Mouse (Mus musculus) megakaryocyte, adult 5-6 weeks (primary cell): Measurements from ENCODE around the gene Tmem136. TPM values are rescaled to one million over a fixed set of nuclear protein-coding genes. Genes with fewer than 3 reads are reported as not detected.
A peak's percentile ranks its signal among the peaks of the same experiment; 100 is the strongest.
"Not testable (repeated sequence)": the region's sequence is repeated elsewhere in the genome, so short reads cannot be mapped to it uniquely, and the experiment has no call there.

ENCODE experiments used
- ATAC-seq: 2 replicates; pipeline ENCODE4 v1.8.0; 2016; ENCODE audit warnings: mild to moderate bottlenecking, inconsistent platforms; ENCODE audit not compliant: poor library complexity, severe bottlenecking
- total RNA-seq, 2 experiments: library from RNA; stranded (forward) in 1 of 2; stranded (reverse) in 1 of 2; fragments of 153-499, 151-499 nt in 1 of 2; fragments of 221-1000, 200-1000 nt in 1 of 2; gene quantifications; 2 replicates each; pipeline versions ENCODE4 v1.2.3 to v1.2.4; 2015 to 2017

Gene Tmem136
- not detected in 2 replicates for total RNA-seq (2015)
- not detected in 2 replicates for total RNA-seq (2017)

- ATAC-seq: no peak
These were observed at the start of gene Tmem136 for GRCm38 (mm10) chr9:43116134-43116996. Gene Tmem136 (minus strand): TSS chr9:43116570.

GRCm38 (mm10) chr9:43155960-43156359 lies 39.6 kb upstream of the Tmem136 start:
- ATAC-seq: no peak

- ATAC-seq: peak; percentile 49; the same call in 1 of the 2 replicates
These were observed 35.4 kb upstream of the Tmem136 start for GRCm38 (mm10) chr9:43151779-43152178.

GRCm38 (mm10) chr9:43150957-43151356 lies 34.6 kb upstream of the Tmem136 start:
- ATAC-seq: no peak

- ATAC-seq: no peak
These were observed 33.7 kb upstream of the Tmem136 start for GRCm38 (mm10) chr9:43150075-43150474.

- ATAC-seq: no peak
These were observed 33.1 kb upstream of the Tmem136 start for GRCm38 (mm10) chr9:43149498-43149897.

GRCm38 (mm10) chr9:43145196-43145595 lies 28.8 kb upstream of the Tmem136 start:
- ATAC-seq: no peak

GRCm38 (mm10) chr9:43144206-43144810 lies 27.9 kb upstream of the Tmem136 start:
- no peak for ATAC-seq

- no peak for ATAC-seq
These were observed 25.5 kb upstream of the Tmem136 start for GRCm38 (mm10) chr9:43141839-43142238.

- no peak for ATAC-seq
These were observed 17.2 kb upstream of the Tmem136 start for GRCm38 (mm10) chr9:43133525-43133924.

- no peak for ATAC-seq
These were observed 16.0 kb upstream of the Tmem136 start for GRCm38 (mm10) chr9:43132380-43132779.

- ATAC-seq: no peak
These were observed 15.6 kb upstream of the Tmem136 start for GRCm38 (mm10) chr9:43131940-43132339.

GRCm38 (mm10) chr9:43130684-43131083 lies 14.3 kb upstream of the Tmem136 start:
- ATAC-seq: no peak

- no peak for ATAC-seq
These were observed 10.9 kb upstream of the Tmem136 start for GRCm38 (mm10) chr9:43127101-43127787.

GRCm38 (mm10) chr9:43122379-43122778 lies 6.0 kb upstream of the Tmem136 start:
- ATAC-seq: no peak

GRCm38 (mm10) chr9:43121948-43122347 lies 5.6 kb upstream of the Tmem136 start:
- not testable (repeated sequence) for ATAC-seq

- no peak for ATAC-seq
These were observed 597 bp upstream of the Tmem136 start for GRCm38 (mm10) chr9:43116997-43117336.

GRCm38 (mm10) chr9:43115431-43116133 lies 788 bp downstream of the Tmem136 start:
- no peak for ATAC-seq

GRCm38 (mm10) chr9:43114833-43115232 lies 1.5 kb downstream of the Tmem136 start:
- no peak for ATAC-seq

GRCm38 (mm10) chr9:43110286-43110980 lies 5.9 kb downstream of the Tmem136 start:
- ATAC-seq: no peak
